Mouse (Mus musculus) thymus, postnatal 0 days (tissue): ENCODE measurements around the gene Gm9507. TPM values are rescaled to one million over a fixed set of nuclear protein-coding genes. Genes with fewer than 3 reads are reported as not detected.
"Not testable (repeated sequence)": the region's sequence is repeated elsewhere in the genome, so short reads cannot be mapped to it uniquely, and the experiment has no call there.

ENCODE experiments used
- DNase-seq: peaks from one replicate; pipeline ENCODE4 v3.0.0-alpha.2; 2015; ENCODE audit warnings: low spot score
- polyA plus RNA-seq: library from polyadenylated mRNA; unstranded; fragments of >200 nt; fragmentation: Nextera tagmentation; extraction: Ambion mirVana; gene quantifications from 2 replicates; pipeline ENCODE4 v1.2.1, GENCODE M21; 2015

Gm9507 gene
- polyA plus RNA-seq, 1 experiment from 2014 or later, result not detected

- not testable (repeated sequence) for DNase-seq
Measured at GRCm38 (mm10) chr10:77772142-77772541, 39.5 kb downstream of the Gm9507 start.

GRCm38 (mm10) chr10:77771225-77771624 is 40.4 kb downstream of the Gm9507 start, which contains the start of gene Gm3238:
Gm3238 (minus strand) TSS chr10:77771325.
- not testable (repeated sequence) for DNase-seq

GRCm38 (mm10) chr10:77769727-77770126 is 41.9 kb downstream of the Gm9507 start:
- DNase-seq, result no peak

Other genes starting within 250 kb of the Gm9507 start
- 79.8 and 85.6 TPM in 2 replicates for gene Pttg1ip, start 230.1 kb downstream of the Gm9507 start, polyA plus RNA-seq
- gene Sumo3, start 205.7 kb downstream of the Gm9507 start, polyA plus RNA-seq, result 251 and 259 TPM in 2 replicates
- 9.2 and 23.4 TPM in 2 replicates for gene Gm49325, start 205.6 kb downstream of the Gm9507 start, polyA plus RNA-seq
- 67.9 and 69.8 TPM in 2 replicates for gene Ube2g2, start 189.6 kb downstream of the Gm9507 start, polyA plus RNA-seq
- 0.77 and 0.84 TPM in 2 replicates for gene Tspear, start 125.3 kb downstream of the Gm9507 start, polyA plus RNA-seq
- gene Gm19402, start 121.1 kb downstream of the Gm9507 start, polyA plus RNA-seq, result not detected in 2 replicates
- gene Gm9508, start 114.6 kb downstream of the Gm9507 start, polyA plus RNA-seq, result not detected in 2 replicates
- not detected in 2 replicates for gene Gm10272, start 105.2 kb downstream of the Gm9507 start, polyA plus RNA-seq
- gene Gm10024, start 100.4 kb downstream of the Gm9507 start, polyA plus RNA-seq, result not detected in 2 replicates
- not detected in 2 replicates for gene Gm10142, start 96.0 kb downstream of the Gm9507 start, polyA plus RNA-seq
- not detected in 2 replicates for gene Krtap12-1, start 91.2 kb downstream of the Gm9507 start, polyA plus RNA-seq
- not detected in 2 replicates for gene Gm10100, start 85.4 kb downstream of the Gm9507 start, polyA plus RNA-seq
- not detected in 2 replicates for gene Gm18596, start 69.2 kb downstream of the Gm9507 start, polyA plus RNA-seq
- gene Gm9736, start 60.5 kb downstream of the Gm9507 start, polyA plus RNA-seq, result not detected in 2 replicates
- not detected in 2 replicates for gene Gm3233, start 52.2 kb downstream of the Gm9507 start, polyA plus RNA-seq
- gene Gm3238, start 40.5 kb downstream of the Gm9507 start, polyA plus RNA-seq, result not detected in 2 replicates
- not detected in 2 replicates for gene Gm7138, start 34.9 kb downstream of the Gm9507 start, polyA plus RNA-seq
- not detected in 2 replicates for gene Gm3250, start 29.3 kb downstream of the Gm9507 start, polyA plus RNA-seq
- gene Gm7137, start 23.6 kb downstream of the Gm9507 start, polyA plus RNA-seq, result not detected in 2 replicates
- gene Gm9639, start 16.8 kb downstream of the Gm9507 start, polyA plus RNA-seq, result not detected in 2 replicates
- gene Gm19668, start 12.7 kb downstream of the Gm9507 start, polyA plus RNA-seq, result not detected in 2 replicates
- gene Gm2696, start 2.8 kb upstream of the Gm9507 start, polyA plus RNA-seq, result not detected in 2 replicates
- not detected in 2 replicates for gene Krtap10-4, start 15.3 kb upstream of the Gm9507 start, polyA plus RNA-seq
- not detected in 2 replicates for gene Krtap10-10, start 24.1 kb upstream of the Gm9507 start, polyA plus RNA-seq
- not detected in 2 replicates for gene Gm36176, start 35.0 kb upstream of the Gm9507 start, polyA plus RNA-seq
- not detected in 2 replicates for gene Gm10318, start 41.0 kb upstream of the Gm9507 start, polyA plus RNA-seq
- gene Gm3285, start 50.1 kb upstream of the Gm9507 start, polyA plus RNA-seq, result not detected in 2 replicates
- gene Lrrc3, start 90.7 kb upstream of the Gm9507 start, polyA plus RNA-seq, result 1.2 TPM in 2 replicates
- gene Trpm2, start 158.7 kb upstream of the Gm9507 start, polyA plus RNA-seq, result 18.1 and 21.8 TPM in 2 replicates
- gene 1810043G02Rik, start 166.7 kb upstream of the Gm9507 start, polyA plus RNA-seq, result 20.9 and 21.0 TPM in 2 replicates
- gene Pfkl, start 198.2 kb upstream of the Gm9507 start, polyA plus RNA-seq, result 41.1 and 45.5 TPM in 2 replicates
- gene Dnmt3l, start 230.1 kb upstream of the Gm9507 start, polyA plus RNA-seq, result 0.69 and 1.1 TPM in 2 replicates
- 8.8 and 10.1 TPM in 2 replicates for gene Aire, start 231.8 kb upstream of the Gm9507 start, polyA plus RNA-seq